Mouse (Mus musculus): ENCODE data around the gene Pofut2.

GRCm38 (mm10) chr10:77217155-77217731 is 41.8 kb upstream of the Pofut2 start:
- TF ChIP-seq GATA1 (IDR thresholded peaks at IDR 0.05; ENCODE audit: low read depth, low read length) (no peak), BHLHE40 (IDR thresholded peaks at IDR 0.05; ENCODE audit: borderline replicate concordance, low read depth, low read length) (no peak), USF1 (IDR thresholded peaks at IDR 0.05; ENCODE audit: low read depth, low read length) (no peak), EP300 (IDR thresholded peaks at IDR 0.05; ENCODE audit: low read depth in 1 of 2, low read length in 2 of 2) (no peak), MAFK (IDR thresholded peaks at IDR 0.05; ENCODE audit: borderline replicate concordance, low read depth, low read length) (no peak), POLR2A (IDR thresholded peaks at IDR 0.05; ENCODE audit: control insufficient read depth in 1 of 2, insufficient read depth in 1 of 2, low read depth in 1 of 2, low read length in 2 of 2, poor library complexity in 1 of 2) (no peak), ZC3H11A (IDR thresholded peaks at IDR 0.05; ENCODE audit: low read depth, low read length) (no peak), CTCF (IDR thresholded peaks at IDR 0.05 in 2 of 3, conservative IDR thresholded peaks at IDR 0.05 in 1 of 3; ENCODE audit: control insufficient read depth in 1 of 3, insufficient read depth in 1 of 3, low read depth in 2 of 3, low read length in 3 of 3, poor library complexity in 1 of 3, severe bottlenecking in 1 of 3) (no peak), POLR2AphosphoS5 (IDR thresholded peaks at IDR 0.05; ENCODE audit: borderline replicate concordance, low read depth, low read length) (no peak), JUND (IDR thresholded peaks at IDR 0.05; ENCODE audit: low read depth, low read length) (no peak)
